Comparison of ENCODE assay signal across 26 mouse cellular contexts in genomic region chr2:139312053-139312452, GRCm38 (mm10).
DNase-seq lines count a peak whose midpoint lies in the region; ATAC-seq and TF ChIP-seq lines count a peak whose summit lies in the region.
"Had no signal": no experiment of that assay in that cellular context is flagged by ENCODE, and none has a peak within 500 bp of the region (broad histone marks: within the 10 kb centered on the region; RNA-seq: fewer than 3 reads in every experiment).

No protein-coding gene starts in this region.

- 77% methylated on average over 4 of the region's 4 CpGs for WGBS in forebrain, embryonic 15.5 days
- WGBS in forebrain, postnatal 0 days: 69% methylated on average over 4 of the region's 4 CpGs

- DNase-seq in cerebellum, adult 9-11 months: peak; percentile 40
- DNase-seq in cerebellum, adult 11 months: no peak
- DNase-seq in forebrain, postnatal 0 days: no peak
- no peak for DNase-seq in layer of hippocampus, adult 2 months (ENCODE audit: low spot score in 2 of 2)
- DNase-seq in layer of hippocampus, adult 18-20 months (ENCODE audit: low spot score in 2 of 2): no peak
- peak; percentile 37 to 39 for DNase-seq in cerebellum, postnatal 25 days
- DNase-seq: adrenal gland, postnatal 10 days; gastrocnemius, postnatal 10 days; heart, postnatal 10 days; kidney, adult 11 months; kidney, postnatal 14 days; lung, postnatal 36 days; retina, postnatal 1 day; right cerebral cortex, postnatal 14 days; thymus, postnatal 4 days had no signal

- H3K9ac ChIP-seq in forebrain, embryonic 15.5 days (replicated peaks): no peak overlapping the region
- no peak overlapping the region for H3K9ac ChIP-seq in forebrain, postnatal 0 days
- H3K9ac ChIP-seq: embryonic facial prominence, embryonic 13.5 days; heart, embryonic 13.5 days; limb, embryonic 12.5 days; liver, embryonic 15.5 days; lung, embryonic 15.5 days; midbrain, embryonic 13.5 days; neural tube, embryonic 15.5 days had no signal

- H3K36me3 ChIP-seq in forebrain, embryonic 15.5 days: no peaks in the 10 kb centered on the region
- H3K36me3 ChIP-seq in forebrain, postnatal 0 days (ENCODE audit: insufficient read depth): no peaks in the 10 kb centered on the region
- H3K36me3 ChIP-seq: embryonic facial prominence, embryonic 13.5 days; heart, embryonic 13.5 days; limb, embryonic 12.5 days; liver, embryonic 15.5 days; lung, embryonic 15.5 days; midbrain, embryonic 13.5 days; neural tube, embryonic 15.5 days had no signal

- H3K4me3 ChIP-seq in forebrain, embryonic 15.5 days: no peak overlapping the region
- H3K4me3 ChIP-seq in forebrain, postnatal 0 days (ENCODE audit: low read depth, low read length): no peak overlapping the region
- H3K4me3 ChIP-seq in layer of hippocampus, adult 2 months: no peak overlapping the region
- H3K4me3 ChIP-seq: embryonic facial prominence, embryonic 13.5 days; heart, embryonic 13.5 days; left cerebral cortex, adult 2 months; limb, embryonic 12.5 days; liver, embryonic 15.5 days; lung, embryonic 15.5 days; midbrain, embryonic 13.5 days; neural tube, embryonic 15.5 days had no signal

- peaks cover 11% of the 10 kb centered on the region for H3K4me1 ChIP-seq in forebrain, embryonic 15.5 days
- H3K4me1 ChIP-seq in forebrain, postnatal 0 days (ENCODE audit: insufficient read depth): no peaks in the 10 kb centered on the region
- H3K4me1 ChIP-seq: embryonic facial prominence, embryonic 13.5 days; heart, embryonic 13.5 days; limb, embryonic 12.5 days; liver, embryonic 15.5 days; lung, embryonic 15.5 days; midbrain, embryonic 13.5 days; neural tube, embryonic 15.5 days had no signal

- no peaks in the 10 kb centered on the region for H3K9me3 ChIP-seq in forebrain, embryonic 15.5 days
- H3K9me3 ChIP-seq in forebrain, postnatal 0 days (ENCODE audit: low read length): no peaks in the 10 kb centered on the region
- H3K9me3 ChIP-seq: embryonic facial prominence, embryonic 13.5 days; heart, embryonic 13.5 days; limb, embryonic 12.5 days; liver, embryonic 15.5 days; lung, embryonic 15.5 days; midbrain, embryonic 13.5 days; neural tube, embryonic 15.5 days had no signal

- no peak for TF ChIP-seq CTCF in forebrain, postnatal 0 days (IDR thresholded peaks at IDR 0.05; ENCODE audit: low read depth)
- no peak for TF ChIP-seq CTCF in layer of hippocampus, adult 2 months (conservative IDR thresholded peaks at IDR 0.05)

- H3K27ac ChIP-seq in forebrain, embryonic 15.5 days (replicated peaks): peak overlapping the region; percentile 74
- H3K27ac ChIP-seq in forebrain, postnatal 0 days (ENCODE audit: low read depth, low read length): no peak overlapping the region
- H3K27ac ChIP-seq in layer of hippocampus, adult 2 months: peak overlapping the region; percentile 77
- H3K27ac ChIP-seq: embryonic facial prominence, embryonic 13.5 days; heart, embryonic 13.5 days; left cerebral cortex, adult 2 months; limb, embryonic 12.5 days; liver, embryonic 15.5 days; lung, embryonic 15.5 days; midbrain, embryonic 13.5 days; neural tube, embryonic 15.5 days had no signal

- H3K27me3 ChIP-seq in forebrain, embryonic 15.5 days: no peaks in the 10 kb centered on the region
- H3K27me3 ChIP-seq in forebrain, postnatal 0 days (ENCODE audit: insufficient read depth, low read length): no peaks in the 10 kb centered on the region
- H3K27me3 ChIP-seq: embryonic facial prominence, embryonic 13.5 days; heart, embryonic 13.5 days; limb, embryonic 12.5 days; liver, embryonic 15.5 days; lung, embryonic 15.5 days; midbrain, embryonic 13.5 days; neural tube, embryonic 15.5 days; Patski had no signal

- no peak; the same call in 1 of the 2 replicates for ATAC-seq in forebrain, embryonic 15.5 days (replicated peaks)
- no peak for ATAC-seq in forebrain, postnatal 0 days
- ATAC-seq: inflammation-experienced regulatory T-cells, adult 6 months; Patski had no signal

- H3K4me2 ChIP-seq in forebrain, embryonic 15.5 days (replicated peaks): no peak overlapping the region
- no peak overlapping the region for H3K4me2 ChIP-seq in forebrain, postnatal 0 days (ENCODE audit: low read depth)
- H3K4me2 ChIP-seq: embryonic facial prominence, embryonic 13.5 days; heart, embryonic 13.5 days; limb, embryonic 12.5 days; liver, embryonic 15.5 days; lung, embryonic 15.5 days; midbrain, embryonic 13.5 days; neural tube, embryonic 15.5 days had no signal

Comparison
In these comparisons a context has a peak if more than half of its experiments do, and no peak if none do; other contexts are left out.
1. DNase-seq: peak in cerebellum, adult 9-11 months (single experiment) and cerebellum, postnatal 25 days (2 of 2); none in cerebellum, adult 11 months (single experiment), forebrain, postnatal 0 days (single experiment), layer of hippocampus, adult 2 months (0 of 2) and layer of hippocampus, adult 18-20 months (0 of 2).